Mouse (Mus musculus) gastrocnemius, postnatal 14 days (tissue): ENCODE measurements at regions not wholly inside any gene's neighbourhood (a gene's known extent, or its start where the extent isn't known, plus 50 kb on each side); places are given as distances from the start of the nearest gene placed in this dataset.

Experiments used
- DNase-seq: peaks from one replicate; pipeline ENCODE4 v3.0.0; 2021; ENCODE audit warnings: mixed read lengths
- intact Hi-C: fragments of 180-260 bp; cut with DNase I; formaldehyde crosslinking; loops from one replicate; pipeline ENCODE4 v1.15.1; 2025; ENCODE audit warnings: low total_unique reads

DNA sequence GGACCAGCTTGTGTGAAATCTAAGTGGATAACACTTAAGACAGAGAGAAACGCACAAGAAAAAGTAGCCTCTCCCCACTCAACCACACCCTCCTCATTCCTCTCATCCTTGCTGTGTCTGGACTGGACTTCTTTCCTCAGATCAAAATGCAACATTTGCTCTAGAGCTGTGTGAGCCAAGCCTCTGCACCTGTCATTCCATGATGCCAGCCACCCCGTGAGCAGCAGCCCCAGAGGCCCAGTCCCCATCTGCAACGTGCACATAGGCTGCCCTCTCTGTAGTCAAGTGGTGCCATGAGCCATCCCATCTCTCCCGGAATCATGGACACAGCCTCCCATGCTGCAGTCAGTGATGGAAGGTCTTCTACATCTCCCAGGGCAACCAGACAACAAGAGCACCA lies 55.1 kb upstream of the Gpc1 start:
- intact Hi-C loops = no loop called here

DNA sequence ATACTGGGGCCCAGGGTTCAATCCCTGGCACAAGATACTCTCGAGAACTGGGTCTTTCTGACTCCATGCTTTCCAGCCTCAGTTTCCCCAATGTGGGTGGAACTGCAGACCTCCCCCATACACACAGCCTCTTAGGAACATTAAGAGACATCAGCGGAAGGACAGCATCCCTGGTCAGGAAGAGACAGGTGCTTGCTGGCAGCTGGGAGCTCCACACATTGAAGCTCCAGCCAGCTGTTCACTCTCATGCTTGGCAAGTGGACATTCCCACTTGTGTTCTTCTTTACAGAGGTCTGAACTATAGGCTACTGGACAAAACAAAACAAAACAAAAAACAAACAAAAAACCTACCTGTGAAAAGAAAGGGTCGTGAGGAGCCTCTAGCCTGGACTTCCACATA lies 55.5 kb upstream of the Gpc1 start:
- no peak for DNase-seq
- intact Hi-C loops = no loop called here

More for the DNA sequence above, 55.1 kb upstream of the Gpc1 start:
- DNase-seq = no peak

DNA sequence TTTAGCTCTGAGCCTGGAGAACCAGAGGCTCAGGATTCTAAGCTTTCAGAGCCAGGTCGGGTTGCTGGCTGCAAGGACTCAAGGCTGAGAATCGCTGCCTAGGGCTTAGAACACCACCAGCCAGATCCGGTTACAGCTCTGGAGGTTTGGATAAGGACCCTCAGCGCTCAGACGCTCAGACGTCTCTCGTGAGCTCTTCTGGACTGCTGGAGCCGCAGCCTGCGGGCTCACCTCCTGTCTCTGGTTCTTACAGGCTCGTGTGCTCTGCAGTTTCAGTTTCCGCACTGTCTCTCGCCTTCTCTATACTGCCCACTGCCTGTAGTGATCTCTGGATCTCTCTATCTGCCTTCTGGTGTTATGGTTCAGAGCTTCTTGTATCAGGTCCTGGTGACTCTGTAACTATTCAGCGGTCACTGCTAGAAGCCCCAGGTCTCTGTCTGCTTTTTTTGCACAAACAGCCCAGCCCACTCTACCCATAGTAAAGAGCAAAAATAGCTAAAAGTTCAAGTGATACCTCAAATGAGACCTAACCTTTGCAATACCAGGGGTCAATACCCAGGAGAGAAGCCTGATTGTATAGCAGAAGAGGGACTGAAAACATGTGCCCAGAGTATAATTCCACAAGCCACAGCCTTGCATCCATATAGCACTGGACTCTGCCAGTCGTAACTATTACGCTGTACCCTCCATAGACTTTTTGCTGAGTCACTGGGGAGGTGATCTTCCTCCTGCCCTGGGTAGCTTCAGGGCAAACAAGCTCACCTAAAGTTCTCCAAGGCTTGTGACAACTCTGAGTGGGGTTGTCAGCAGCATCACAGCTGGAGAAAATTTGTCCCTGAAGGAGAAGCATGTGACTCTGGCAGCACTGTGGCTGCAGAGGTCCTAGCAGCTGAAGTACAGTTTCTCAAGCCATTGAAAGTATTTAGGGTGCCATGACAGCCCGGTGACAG lies 56.4 kb upstream of the Gpc1 start:
- intact Hi-C loops = no loop called here
- DNase-seq = no peak

DNA sequence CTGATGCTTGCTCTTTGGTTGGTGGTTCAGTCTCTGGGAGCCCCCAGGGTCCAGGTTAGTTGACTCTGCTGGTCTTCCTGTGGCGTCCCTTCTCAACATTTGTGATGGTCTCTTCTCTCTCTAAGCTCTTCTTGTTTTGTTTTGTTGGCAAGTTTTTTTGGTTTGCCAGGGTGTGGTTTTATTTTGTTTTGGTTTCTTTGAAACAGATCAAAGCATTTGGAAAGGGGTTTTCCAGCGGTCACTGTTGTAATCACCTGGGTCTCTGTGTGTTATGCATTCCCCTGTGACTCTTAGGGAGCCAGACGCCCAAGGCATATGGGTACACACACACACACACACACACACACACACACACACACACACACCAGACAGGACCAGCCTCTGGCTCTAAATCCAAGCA lies 57.4 kb upstream of the Gpc1 start:
- intact Hi-C loops = no loop called here
- DNase-seq = no peak

DNA sequence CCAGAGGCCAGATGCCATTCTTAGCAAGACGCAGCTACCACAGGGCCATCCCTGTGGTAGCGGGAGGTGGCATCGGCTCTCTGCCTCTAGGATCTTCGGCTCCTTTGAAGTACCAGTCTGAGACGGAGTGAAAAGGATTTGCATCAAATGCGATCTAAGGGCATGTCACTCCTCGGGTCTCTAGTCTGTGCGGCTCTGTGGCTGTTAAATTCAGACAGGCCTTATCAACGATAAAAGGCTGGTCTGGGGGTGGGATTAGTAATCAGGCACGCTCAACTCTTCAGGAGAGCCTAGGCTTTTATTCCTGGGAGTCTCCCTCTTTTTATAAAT lies 58.7 kb upstream of the Gpc1 start:
- DNase-seq = no peak
- intact Hi-C loops = no loop called here

DNA sequence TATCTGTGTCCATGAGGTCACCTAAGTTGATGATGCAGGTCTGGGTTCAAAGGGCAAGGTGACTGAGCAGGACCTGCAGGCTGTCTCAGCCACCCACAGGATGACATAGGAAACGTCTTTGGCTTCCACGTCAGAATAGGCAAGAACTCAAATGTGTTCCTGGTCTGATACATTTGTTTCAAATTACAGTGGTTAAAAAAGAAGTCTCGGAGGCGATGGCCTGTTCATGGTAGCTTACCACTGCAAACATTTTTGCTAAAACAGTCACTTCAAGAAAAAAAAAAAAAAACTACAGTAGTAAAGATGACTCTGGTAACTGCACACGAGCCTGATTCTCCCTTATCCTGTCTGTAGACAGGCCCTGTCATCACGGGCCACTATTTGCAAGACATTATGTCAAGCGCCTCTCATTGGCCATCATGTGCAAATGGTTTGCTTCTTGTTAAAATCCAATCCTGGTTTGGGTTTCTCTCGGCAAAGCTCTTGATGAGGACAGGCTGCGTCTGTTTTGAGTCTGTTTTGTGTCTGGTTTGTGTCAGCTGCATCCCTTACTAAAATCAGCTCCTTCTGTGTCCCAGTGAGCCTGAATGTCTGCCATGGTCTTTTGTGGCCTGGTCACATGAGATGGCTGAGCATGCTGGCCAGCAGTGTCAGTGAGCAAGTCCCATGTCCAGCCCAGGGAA lies 59.2 kb upstream of the Gpc1 start:
- intact Hi-C loops = no loop called here
- DNase-seq = peak; percentile 29

DNA sequence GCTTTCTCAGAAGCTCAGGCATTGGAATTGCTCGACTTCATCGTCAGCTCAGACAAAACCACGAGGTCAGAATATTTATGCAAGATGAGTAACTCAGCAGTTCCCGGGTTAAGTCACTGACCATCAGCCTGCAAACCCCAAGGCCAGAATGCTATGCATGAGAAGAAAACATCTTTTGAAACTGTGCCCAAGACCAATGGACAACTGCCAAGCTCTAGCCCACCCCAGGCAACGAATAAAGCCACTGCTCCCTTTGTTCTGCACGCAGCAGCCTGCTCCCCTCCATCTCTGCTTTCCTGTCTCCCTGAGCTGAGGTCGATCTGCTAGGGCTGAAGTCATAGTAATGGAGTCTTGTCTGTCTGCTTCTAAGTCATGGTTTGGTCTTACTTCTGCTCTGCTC lies 61.7 kb upstream of the Gpc1 start:
- intact Hi-C loops = no loop called here
- no peak for DNase-seq

DNA sequence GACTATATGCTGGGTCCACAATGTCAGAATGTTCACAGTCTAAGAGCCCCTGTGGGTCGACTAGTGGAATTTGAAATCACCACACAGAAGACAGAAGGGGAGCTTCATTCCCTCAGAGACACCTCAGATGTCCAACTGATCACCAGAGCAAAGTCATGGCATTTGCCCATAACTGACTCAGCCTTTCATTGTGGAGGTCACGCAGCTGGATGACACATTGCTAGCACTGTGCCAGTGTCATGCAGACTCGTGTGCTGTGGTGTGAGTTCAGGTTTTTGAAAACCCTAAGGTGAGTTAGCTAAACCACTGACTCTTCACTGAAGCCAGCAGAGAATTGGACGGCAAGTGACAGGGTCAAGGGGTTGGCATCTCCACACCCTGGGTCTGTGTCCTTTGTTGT lies 62.3 kb upstream of the Gpc1 start:
- DNase-seq = no peak
- intact Hi-C loops = no loop called here

DNA sequence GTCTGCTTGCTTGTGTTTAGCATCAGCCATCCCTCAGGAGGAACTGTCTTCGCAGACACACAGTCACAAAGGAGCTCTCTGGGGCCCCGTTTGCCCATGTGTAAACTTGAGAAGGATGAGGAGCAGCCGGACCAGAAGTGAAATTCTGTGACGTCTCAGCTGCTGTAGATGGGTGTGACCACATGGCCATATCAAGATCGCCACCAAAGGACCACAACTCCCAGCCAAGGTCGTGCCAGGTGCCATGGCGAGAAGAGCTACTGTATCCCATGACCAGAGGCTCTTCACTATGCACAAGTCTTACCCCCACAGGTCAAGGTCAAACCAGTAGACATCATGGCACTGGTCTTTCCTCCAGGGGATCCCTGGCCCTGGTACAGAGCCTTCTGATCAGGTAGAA lies 64.9 kb upstream of the Gpc1 start:
- DNase-seq = no peak
- intact Hi-C loops = no loop called here

DNA sequence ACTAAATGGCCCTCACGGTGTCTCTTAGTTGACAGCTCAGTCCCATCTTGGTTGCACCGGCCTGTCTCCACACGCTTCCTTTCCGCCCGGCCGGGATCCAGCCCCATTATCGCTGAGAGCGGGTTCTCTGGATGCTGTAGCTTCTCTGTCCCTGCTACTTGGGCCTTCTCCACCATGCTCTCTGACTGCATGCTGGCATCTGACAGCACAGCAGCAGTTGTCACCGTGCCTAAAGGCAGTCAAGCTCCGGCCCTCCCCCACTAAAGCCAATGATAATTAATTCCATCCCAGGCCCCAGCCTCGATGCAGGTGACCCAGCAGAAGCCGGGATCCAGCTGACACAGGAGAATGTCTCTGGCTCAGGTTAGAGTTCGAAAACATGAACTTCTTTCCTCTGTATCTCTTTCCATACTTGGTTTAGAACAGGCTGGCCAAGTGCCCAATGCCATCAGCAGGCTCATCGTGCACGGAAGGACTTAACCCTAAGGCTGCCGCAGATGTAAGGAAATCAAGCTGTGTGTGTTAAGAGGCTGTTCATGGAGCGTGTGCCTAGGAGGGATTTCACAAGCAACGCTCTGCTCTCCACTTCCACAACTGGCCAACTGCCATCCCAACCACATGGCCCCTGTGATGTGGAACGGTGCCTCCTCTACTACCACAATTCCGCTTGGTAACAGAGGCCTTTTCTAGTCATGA lies 76.5 kb upstream of the Gpc1 start:
- intact Hi-C loops = no loop called here
- DNase-seq = no peak

DNA sequence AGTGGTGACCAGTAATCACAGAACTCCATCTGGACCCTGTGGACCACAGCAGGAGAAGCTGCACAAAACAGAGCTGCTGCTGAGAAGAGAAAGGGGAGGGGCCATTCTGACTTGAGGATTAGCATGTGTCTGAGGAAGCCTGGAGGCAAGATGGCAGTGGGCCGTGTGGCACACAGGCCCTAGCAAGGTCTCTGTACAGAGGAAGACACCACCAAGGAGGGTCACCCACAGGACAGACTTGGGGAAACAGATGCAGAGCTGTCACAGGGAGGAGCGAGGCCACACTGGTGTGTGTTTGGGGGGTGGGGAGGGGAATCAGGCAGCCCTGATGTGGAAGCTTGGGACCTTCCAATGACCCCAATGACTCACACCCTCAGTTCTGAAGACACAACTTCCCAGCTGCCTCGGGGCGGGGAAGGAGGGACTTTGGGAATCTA lies 79.7 kb upstream of the Gpc1 start:
- intact Hi-C loops = no loop called here
- DNase-seq = peak; percentile 33

DNA sequence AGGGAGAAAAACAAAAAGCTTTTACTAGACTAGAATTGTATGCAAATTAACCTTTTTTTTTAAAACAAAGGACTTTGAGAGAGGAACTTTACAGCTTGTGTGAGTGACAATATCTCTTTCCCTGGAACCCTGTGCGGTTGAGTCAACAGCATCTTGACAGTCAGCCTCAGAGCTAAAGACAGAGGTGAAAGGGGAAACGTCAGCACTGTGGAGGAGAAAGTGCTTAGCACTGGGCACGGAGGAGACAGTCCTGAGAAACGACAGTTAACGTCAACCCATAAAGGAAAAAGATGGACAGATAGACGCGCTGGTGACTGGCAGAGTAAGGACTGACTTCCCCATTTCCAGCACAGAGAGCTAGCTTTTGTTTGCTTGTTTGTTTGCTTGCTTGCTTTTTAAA lies 82.0 kb upstream of the Gpc1 start:
- intact Hi-C loops = no loop called here

DNA sequence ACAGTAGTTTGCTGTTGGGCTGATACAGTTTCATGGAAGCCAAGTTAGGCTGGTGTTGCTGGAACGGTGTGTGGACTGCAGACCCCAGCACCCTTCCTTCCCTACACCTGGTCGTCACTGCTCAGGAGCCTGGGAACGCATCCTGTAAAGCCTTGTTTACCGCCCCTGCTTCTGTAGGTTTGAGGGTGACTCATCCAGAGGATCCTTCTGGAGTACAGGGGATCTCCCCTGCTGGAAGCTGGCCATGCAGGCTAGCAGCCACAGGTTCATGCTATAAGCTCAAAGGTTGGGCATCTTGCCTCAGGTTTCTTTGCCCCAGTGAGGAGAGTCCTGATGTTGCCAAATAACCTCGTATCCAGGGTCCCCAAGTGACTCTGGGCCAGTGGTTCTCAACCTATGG lies 86.2 kb upstream of the Gpc1 start:
- DNase-seq = no peak
- intact Hi-C loops = no loop called here

More for the DNA sequence above, 82.0 kb upstream of the Gpc1 start:
- DNase-seq = no peak

DNA sequence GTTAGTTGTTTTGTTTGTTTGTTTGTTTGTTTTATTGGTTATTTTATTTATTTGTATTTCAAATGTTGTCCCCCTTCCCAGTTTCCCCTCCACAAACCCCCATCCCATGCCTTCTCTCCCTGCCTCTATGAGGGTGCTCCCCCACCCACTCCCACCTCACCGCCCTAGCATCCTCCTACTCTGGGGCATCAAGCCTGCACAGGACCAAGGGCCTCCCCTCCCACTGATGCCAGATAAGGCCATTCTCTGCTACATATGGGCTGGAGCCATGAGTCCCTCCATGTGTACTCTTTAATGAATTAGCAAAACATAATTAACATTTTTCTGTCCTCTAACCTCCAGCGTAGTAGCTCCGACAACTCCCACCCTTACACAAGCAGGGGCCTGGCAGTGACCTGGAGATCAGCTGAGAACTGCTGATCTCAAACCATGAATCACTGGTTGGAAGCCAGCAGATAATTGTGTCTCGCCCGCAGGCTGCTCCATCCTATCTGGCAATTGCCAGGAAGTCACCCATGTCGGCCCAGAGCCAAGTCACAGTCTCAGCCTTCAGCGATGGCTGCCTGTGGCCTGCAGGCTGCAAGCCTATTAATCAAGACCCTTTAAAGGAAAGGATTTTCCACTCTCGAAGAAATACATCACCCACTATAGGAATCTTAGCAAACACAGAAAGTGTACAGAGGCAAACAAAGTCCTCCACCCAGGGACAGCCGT lies 86.8 kb upstream of the Gpc1 start:
- peak; percentile 33 for DNase-seq

DNA sequence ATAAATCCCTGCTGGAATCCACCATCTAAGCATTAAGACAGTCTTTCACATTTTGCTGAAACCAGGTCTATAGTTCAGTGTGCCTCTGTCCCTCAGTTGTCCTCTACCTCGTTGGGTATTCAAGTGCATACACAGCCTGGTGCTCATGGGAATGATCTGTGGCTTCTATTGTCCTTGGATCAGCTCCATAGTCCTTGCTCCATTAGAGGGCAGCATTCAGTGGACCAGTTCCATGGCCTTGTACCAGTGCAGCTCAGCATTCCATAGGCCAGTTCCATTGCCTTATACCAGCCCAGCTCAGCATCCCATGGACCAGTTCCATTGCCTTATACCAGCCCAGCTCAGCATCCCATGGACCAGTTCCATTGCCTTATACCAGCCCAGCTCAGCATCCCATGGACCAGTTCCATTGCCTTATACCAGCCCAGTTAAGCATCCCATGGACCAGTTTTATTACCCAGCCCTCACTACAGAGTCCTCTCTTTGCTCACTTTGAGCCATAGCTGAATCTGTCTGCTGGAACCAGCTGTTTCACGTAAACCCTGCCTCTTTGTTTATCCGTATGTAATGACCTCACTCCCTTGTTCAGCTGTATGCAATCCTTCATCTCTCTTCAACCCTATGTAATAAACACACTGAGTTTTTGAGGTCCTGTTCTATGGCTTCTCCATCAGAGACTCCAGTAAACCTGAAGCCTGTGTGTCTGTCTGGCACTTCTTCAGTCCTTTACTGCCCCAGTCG lies 88.4 kb upstream of the Gpc1 start:
- DNase-seq = no peak

More for the DNA sequence above, 86.8 kb upstream of the Gpc1 start:
- intact Hi-C loops = no loop called here

DNA sequence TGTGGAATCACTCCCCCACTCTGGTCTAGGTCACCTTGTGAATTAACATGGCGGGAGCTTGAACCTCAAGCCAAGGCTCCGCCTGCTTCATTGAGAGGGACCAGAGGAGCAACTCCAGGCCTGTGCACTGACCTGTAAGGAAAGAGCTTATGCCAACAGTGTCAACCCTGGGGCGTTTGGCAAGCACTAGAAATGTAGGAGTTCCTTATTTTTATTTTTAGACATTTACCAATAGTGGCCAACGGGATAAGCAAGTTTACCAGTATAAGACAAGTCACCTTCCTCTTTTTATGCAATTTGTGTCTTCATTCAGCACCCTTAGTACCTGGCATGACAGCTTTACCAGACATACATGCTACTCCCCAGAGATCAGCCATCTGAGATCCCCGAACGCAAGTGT lies 89.1 kb upstream of the Gpc1 start:
- no peak for DNase-seq
- intact Hi-C loops = no loop called here

More for the DNA sequence above, 88.4 kb upstream of the Gpc1 start:
- intact Hi-C loops = no loop called here

DNA sequence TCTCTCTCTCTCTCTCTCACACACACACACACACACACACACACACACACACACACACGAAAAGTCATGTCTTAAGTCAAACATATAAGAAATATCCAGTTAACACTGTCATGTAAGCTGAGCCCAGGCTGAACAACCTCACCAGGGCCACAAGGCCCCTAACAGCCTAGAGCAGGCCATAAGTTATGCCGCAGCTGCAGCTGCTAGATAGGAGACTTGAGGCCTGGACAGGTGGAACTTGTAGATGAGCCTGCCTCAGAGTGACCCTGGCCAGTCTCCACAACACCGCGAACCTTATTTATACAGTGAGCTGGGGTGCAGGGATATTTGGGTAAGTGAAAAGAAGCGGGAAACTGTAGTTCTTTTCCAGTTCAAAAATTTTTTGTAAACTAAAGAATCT lies 90.4 kb upstream of the Gpc1 start:
- no peak for DNase-seq
- intact Hi-C loops = no loop called here

DNA sequence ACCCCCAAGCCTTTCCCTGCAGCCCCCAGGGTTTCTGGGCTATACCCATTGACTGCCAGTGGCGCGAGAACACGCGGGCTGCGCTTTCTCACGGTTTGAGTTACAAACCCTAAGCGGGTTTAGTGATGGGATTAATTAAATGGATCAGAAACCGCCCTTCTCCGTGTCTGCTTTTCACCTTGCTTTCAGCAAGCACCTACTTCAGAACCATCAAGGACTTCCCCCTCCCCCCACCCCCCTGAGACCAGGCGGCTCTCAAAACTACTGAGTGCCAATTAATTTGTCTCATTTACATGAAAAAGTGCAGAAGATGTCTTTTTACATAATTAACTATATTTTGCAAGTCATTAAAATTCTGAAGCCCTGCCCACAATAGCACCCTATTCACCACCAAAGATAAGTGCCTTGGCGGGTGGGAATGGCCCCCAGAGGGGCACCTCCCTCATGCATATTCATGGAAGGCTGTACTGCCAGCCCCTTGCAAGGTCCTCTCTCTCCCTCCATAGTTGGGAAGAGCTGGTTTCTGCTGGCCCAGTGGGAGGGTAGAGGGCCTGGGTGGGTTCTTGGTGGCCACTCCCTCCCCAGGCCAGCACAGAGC lies 89.1 kb upstream of the Otos start:
- DNase-seq = no peak
- intact Hi-C loops = no loop called here

DNA sequence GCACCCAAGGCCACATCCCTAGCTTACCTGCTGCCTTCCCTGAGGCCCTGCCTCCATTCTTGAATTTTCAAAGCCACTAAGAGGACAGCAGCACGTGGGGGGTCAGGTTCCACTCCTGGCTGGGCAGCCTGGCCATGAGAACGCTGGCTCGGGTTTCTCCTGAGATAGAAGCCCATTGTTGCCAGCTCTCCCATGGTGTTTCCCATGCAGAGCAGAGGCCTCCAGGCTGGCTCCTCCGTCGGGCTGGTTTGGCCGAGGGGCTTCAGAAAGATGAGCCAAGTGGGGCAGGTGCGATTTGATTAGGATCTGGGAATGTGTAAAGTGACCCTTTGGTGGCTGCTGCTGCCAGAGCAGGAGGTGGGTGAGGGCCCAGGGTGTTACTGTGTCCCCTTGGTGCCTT lies 87.8 kb upstream of the Otos start:
- no peak for DNase-seq
- intact Hi-C loops = no loop called here
